Mouse (Mus musculus): ENCODE results near the gene Mettl16. TPM values are rescaled to one million over a fixed set of nuclear protein-coding genes. Genes with fewer than 3 reads are reported as not detected.

Gene Mettl16
- polyA plus RNA-seq, 1 experiment from 2014 or later = 41.1 TPM

DNA sequence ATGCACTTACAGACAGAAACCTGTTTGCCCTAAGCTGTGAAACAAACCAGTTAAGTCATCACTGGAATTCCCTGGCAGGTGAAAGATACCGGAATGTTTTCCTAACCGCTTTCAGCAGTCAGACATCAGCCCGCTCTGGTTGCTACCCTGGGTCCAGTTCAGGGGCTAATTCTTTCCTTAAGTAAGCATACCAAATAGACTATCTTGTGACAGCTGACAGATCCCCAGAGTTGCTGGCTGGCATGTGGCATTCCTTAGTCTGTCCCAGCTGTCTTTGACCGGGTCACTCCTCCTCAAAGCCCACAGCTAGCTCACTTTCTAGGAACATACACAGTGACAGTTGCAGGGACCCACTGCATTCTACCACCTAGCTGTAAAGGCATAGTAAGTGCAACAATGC lies 22.6 kb upstream of the Mettl16 start:
- Histone ChIP-seq H3K9ac (replicated peaks; ENCODE audit: low read length) (no peak overlapping the region), H3K27me3 (ENCODE audit: control insufficient read depth, insufficient read depth, low read length) (no peaks in the 10 kb centered on the region), H3K4me2 (ENCODE audit: low read length) (no peak overlapping the region), H3K36me3 (ENCODE audit: control insufficient read depth, insufficient read depth, low read length) (no peaks in the 10 kb centered on the region), H3K4me3 (replicated peaks; ENCODE audit: low read depth, low read length) (no peak overlapping the region), H3K4me1 (ENCODE audit: control insufficient read depth, insufficient read depth, low read length) (peaks cover 4% of the 10 kb centered on the region; the same call in 1 of the 2 replicates), H3K9me3 (ENCODE audit: control insufficient read depth, low read length) (no peaks in the 10 kb centered on the region), H3K27ac (replicated peaks; ENCODE audit: low read depth, low read length) (no peak overlapping the region)
- ATAC-seq (ENCODE audit: low FRiP score, low TSS enrichment) (no peak), DNase-seq (no peak)
- WGBS = 77% methylated on average over 4 of the region's 4 CpGs

DNA sequence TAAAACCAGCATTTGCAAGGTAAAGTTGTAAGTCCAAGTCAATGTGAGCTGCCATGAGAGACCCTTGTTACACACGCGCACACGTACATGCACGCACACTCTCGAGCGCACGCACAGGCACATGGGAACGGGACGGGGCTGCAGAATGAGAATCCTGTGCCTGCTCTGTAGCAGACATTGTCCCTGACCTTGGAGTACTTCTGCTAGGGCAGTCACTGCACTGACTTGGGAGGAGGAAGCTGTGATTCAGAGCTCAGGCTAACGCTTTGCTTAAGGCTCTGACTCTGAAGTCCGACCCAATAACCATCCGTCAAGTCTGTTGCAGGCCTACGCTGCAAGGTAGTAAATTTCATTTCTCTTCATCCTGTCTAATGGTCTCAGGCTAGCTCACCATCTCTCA lies 21.4 kb upstream of the Mettl16 start:
- Histone ChIP-seq H3K9ac (replicated peaks; ENCODE audit: low read length) (no peak overlapping the region), H3K4me2 (ENCODE audit: low read length) (no peak overlapping the region), H3K9me3 (ENCODE audit: control insufficient read depth, low read length) (no peaks in the 10 kb centered on the region), H3K4me3 (replicated peaks; ENCODE audit: low read depth, low read length) (no peak overlapping the region), H3K4me1 (ENCODE audit: control insufficient read depth, insufficient read depth, low read length) (peaks cover 4% of the 10 kb centered on the region; the same call in 1 of the 2 replicates), H3K36me3 (ENCODE audit: control insufficient read depth, insufficient read depth, low read length) (no peaks in the 10 kb centered on the region), H3K27me3 (ENCODE audit: control insufficient read depth, insufficient read depth, low read length) (no peaks in the 10 kb centered on the region), H3K27ac (replicated peaks; ENCODE audit: low read depth, low read length) (no peak overlapping the region)
- ATAC-seq (ENCODE audit: low FRiP score, low TSS enrichment) (no peak), DNase-seq (no peak)
- WGBS = 94% methylated on average over 13 of the region's 13 CpGs

DNA sequence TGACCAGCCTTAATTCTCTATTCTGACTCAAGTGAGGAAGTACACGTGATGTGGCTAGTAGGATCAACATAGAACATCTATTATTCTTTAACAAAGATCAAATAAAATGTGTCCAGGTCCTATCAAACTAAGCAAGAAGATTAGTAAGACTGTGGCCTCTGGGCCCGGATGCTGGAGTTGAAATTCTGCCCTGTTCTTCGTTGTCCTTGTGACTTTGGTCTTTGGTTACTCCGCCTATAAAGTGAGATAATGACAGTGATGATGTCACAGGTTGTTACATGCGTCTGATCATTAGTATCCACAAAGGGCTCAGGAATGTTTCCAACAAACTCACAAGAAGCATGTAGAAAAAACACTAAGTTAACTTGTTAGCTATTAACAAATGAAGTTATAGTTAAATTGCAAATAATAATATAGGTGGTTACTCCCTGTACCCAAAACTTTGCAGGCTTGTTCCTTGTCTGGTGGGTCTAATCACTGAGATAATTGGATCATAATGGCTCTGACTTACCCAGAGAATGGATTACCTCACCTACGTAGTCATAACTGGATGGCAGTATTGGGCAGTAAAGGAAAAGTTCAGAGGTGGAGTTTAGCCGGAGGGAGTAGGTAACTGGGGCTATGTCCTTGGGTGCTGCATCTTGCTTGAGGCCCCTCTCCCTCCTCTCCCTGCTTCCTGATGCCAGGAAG lies 19.8 kb upstream of the Mettl16 start:
- DNase-seq (no peak), ATAC-seq (ENCODE audit: low FRiP score, low TSS enrichment) (no peak)
- H3K27ac ChIP-seq (replicated peaks; ENCODE audit: low read depth, low read length) = peak overlapping the region; percentile 60
- H3K4me3 ChIP-seq (replicated peaks; ENCODE audit: low read depth, low read length) = no peak overlapping the region
- no peak overlapping the region for H3K9ac ChIP-seq (replicated peaks; ENCODE audit: low read length)
- H3K27me3 ChIP-seq (ENCODE audit: control insufficient read depth, insufficient read depth, low read length) = no peaks in the 10 kb centered on the region
- H3K4me1 ChIP-seq (ENCODE audit: control insufficient read depth, insufficient read depth, low read length) = peaks cover 4% of the 10 kb centered on the region; the same call in 1 of the 2 replicates
- no peaks in the 10 kb centered on the region for H3K36me3 ChIP-seq (ENCODE audit: control insufficient read depth, insufficient read depth, low read length)
- no peaks in the 10 kb centered on the region for H3K9me3 ChIP-seq (ENCODE audit: control insufficient read depth, low read length)
- H3K4me2 ChIP-seq (ENCODE audit: low read length) = no peak overlapping the region
- 82% methylated on average over 7 of the region's 7 CpGs for WGBS

DNA sequence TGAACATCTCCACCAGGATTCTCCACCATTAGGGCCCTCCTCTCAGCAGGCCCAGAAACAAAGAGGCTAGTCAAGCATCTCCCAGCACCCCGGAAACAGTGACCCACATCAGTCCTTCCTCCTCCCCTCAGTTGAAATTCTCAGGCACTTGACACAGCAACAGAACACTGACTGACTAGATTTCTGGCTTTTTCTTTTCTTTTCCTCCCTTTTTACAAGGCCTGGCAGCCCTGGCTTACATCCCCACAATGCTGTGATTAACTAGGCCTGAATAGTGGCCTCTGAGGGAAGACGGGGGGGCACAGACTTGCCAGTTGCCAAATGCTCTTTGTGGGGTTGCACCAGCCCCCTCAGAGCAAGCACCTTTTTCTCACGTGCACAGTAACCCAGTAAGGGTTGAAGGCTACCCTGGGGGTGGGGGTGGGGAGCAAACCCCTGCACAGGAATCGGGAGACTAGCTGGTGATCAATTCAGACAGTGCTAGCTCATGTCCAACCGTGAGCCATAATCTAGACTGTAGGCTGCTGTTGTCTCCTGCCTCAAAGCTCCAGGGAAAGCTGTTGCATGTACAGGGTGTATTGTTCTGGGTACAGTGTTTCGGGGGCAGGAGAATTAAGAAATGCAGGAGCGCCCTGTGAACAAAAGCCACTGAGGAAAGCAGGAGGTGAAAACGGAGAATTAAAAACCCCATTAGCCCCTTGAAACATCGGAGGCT lies 19.1 kb upstream of the Mettl16 start:
- Histone ChIP-seq H3K4me1 (ENCODE audit: control insufficient read depth, insufficient read depth, low read length) (peaks cover 4% of the 10 kb centered on the region; the same call in 1 of the 2 replicates), H3K27me3 (ENCODE audit: control insufficient read depth, insufficient read depth, low read length) (no peaks in the 10 kb centered on the region), H3K36me3 (ENCODE audit: control insufficient read depth, insufficient read depth, low read length) (no peaks in the 10 kb centered on the region), H3K9me3 (ENCODE audit: control insufficient read depth, low read length) (no peaks in the 10 kb centered on the region), H3K9ac (replicated peaks; ENCODE audit: low read length) (no peak overlapping the region), H3K4me2 (ENCODE audit: low read length) (0 out of 2 replicates have a peak overlapping the region, but pooled peaks have one; percentile 3), H3K27ac (replicated peaks; ENCODE audit: low read depth, low read length) (peak overlapping the region; percentile 60), H3K4me3 (replicated peaks; ENCODE audit: low read depth, low read length) (no peak overlapping the region)
- ATAC-seq (ENCODE audit: low FRiP score, low TSS enrichment) (no peak), DNase-seq (peak; percentile 37)
- WGBS = 23% methylated on average over 9 of the region's 9 CpGs

DNA sequence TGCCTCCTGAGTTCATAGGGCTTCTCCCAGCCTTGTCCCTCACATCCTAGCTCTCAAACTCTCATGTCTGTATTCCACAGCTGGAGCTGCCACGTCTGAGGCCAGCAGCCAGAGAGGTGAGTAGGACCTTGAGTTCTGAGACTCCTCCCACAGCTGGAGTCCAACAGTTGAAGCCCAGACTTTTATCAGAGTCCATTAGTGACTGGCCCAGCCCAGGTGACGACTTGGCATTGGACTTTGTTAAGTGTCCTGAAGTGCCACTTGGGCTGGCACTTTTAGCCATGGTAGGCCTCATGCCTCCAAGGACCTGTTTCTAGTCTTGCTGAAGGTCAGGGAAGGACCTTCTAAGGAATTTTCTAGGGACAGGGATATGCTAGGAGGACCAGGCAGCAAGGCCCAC lies 14.0 kb upstream of the Mettl16 start:
- Histone ChIP-seq H3K27ac (replicated peaks; ENCODE audit: low read depth, low read length) (no peak overlapping the region), H3K36me3 (ENCODE audit: control insufficient read depth, insufficient read depth, low read length) (no peaks in the 10 kb centered on the region), H3K4me3 (replicated peaks; ENCODE audit: low read depth, low read length) (no peak overlapping the region), H3K4me2 (ENCODE audit: low read length) (no peak overlapping the region), H3K9me3 (ENCODE audit: control insufficient read depth, low read length) (no peaks in the 10 kb centered on the region), H3K9ac (replicated peaks; ENCODE audit: low read length) (no peak overlapping the region), H3K27me3 (ENCODE audit: control insufficient read depth, insufficient read depth, low read length) (no peaks in the 10 kb centered on the region), H3K4me1 (ENCODE audit: control insufficient read depth, insufficient read depth, low read length) (peaks cover under 1% of the 10 kb centered on the region; the same call in 1 of the 2 replicates)
- no peak for ATAC-seq (ENCODE audit: low FRiP score, low TSS enrichment)
- WGBS = 76% methylated on average over 2 of the region's 2 CpGs
- no peak for DNase-seq

DNA sequence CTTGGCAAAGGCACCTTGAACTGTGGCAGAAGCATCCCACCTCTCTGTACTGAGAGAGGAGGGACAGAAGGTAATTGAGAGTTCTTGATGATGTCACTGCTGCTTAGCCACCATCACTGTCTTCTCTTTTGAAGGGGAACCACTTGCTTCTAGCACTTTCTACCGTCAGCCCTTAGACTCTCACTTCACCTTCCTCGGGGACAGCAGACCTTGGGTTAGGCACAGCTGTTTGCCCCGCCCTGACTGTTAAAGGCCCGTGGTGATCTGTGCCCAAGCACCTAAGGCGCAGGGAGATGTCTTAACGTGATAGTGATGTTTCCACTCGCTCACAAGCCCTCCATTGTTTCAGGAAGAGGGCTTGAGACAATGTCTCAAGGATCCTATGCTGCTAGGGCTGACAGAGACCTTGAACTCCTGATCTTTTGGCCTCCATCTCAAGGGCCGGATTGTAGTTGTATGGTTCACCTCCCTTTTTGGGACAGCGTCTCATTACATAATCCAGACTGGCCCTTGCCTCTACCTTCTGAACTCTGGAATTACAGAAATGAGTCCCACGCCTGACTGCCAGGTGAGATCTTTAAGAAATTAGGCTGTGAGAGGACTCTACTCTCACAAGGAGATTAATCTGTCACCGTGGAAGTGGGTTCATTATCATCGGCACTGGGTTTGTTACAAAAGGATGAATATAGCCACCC lies 9.5 kb upstream of the Mettl16 start:
- Histone ChIP-seq H3K27ac (replicated peaks; ENCODE audit: low read depth, low read length) (no peak overlapping the region), H3K4me2 (ENCODE audit: low read length) (no peak overlapping the region), H3K4me3 (replicated peaks; ENCODE audit: low read depth, low read length) (no peak overlapping the region), H3K27me3 (ENCODE audit: control insufficient read depth, insufficient read depth, low read length) (no peaks in the 10 kb centered on the region), H3K4me1 (ENCODE audit: control insufficient read depth, insufficient read depth, low read length) (no peaks in the 10 kb centered on the region), H3K9me3 (ENCODE audit: control insufficient read depth, low read length) (no peaks in the 10 kb centered on the region), H3K9ac (replicated peaks; ENCODE audit: low read length) (no peak overlapping the region), H3K36me3 (ENCODE audit: control insufficient read depth, insufficient read depth, low read length) (no peaks in the 10 kb centered on the region)
- DNase-seq (no peak), ATAC-seq (ENCODE audit: low FRiP score, low TSS enrichment) (no peak)
- 75% methylated on average over 12 of the region's 12 CpGs for WGBS

DNA sequence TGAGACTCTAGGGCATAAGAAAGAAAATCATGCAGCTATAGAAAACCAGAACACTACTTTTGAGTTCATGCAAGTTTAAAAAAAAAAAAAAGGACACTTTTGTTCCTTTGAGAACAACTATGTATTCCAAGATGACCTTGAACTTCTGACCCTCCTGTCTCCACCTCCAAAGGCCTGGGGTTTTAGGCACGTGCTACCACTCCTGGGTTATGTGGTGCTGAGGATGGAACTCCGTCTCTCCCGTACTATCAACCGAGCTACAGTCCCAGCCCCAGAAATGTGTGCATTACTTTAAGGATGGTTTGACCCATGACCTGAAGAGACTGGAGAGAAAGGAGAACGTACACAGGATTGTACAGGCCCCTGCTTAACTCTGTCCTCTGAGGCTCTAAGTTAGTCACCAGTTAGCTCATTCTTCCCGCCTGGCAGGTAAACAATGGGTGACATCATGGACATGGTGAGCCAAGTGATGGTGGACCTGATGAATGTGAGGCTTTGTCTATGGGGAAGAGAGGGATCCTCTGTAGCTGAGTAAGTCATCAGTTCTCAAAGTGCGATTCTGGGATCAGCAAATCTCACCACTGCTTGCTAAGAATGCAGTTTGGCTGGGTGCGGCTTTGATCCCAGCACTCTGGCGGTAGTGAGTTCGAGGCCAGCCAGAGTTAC lies 6.5 kb upstream of the Mettl16 start:
- H3K27me3 ChIP-seq (ENCODE audit: control insufficient read depth, insufficient read depth, low read length) = no peaks in the 10 kb centered on the region
- H3K27ac ChIP-seq (replicated peaks; ENCODE audit: low read depth, low read length) = no peak overlapping the region
- no peak for ATAC-seq (ENCODE audit: low FRiP score, low TSS enrichment)
- no peaks in the 10 kb centered on the region for H3K4me1 ChIP-seq (ENCODE audit: control insufficient read depth, insufficient read depth, low read length)
- H3K36me3 ChIP-seq (ENCODE audit: control insufficient read depth, insufficient read depth, low read length) = no peaks in the 10 kb centered on the region
- DNase-seq = no peak
- no peak overlapping the region for H3K4me2 ChIP-seq (ENCODE audit: low read length)
- H3K9ac ChIP-seq (replicated peaks; ENCODE audit: low read length) = no peak overlapping the region
- no peak overlapping the region for H3K4me3 ChIP-seq (replicated peaks; ENCODE audit: low read depth, low read length)
- 77% methylated on average over 10 of the region's 10 CpGs for WGBS
- H3K9me3 ChIP-seq (ENCODE audit: control insufficient read depth, low read length) = no peaks in the 10 kb centered on the region

DNA sequence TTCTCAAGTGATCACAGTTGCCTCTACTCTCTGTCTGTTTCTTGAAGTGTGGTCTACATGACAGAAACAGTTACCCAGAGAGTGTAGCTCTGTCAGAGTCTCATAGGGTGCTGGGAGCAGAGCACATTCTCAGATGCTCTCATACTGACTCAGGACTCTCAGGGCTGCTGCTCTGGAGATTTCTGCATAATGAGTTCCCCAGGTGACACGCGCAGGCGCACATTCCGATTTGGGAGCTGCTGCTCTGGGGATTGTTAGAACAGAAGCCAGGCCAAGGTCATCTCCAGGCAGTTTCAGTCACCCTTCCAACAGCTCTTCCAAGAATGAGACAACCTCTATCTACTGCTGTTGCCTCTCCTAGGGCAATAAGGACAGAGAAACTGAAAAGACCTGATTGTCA lies 3.2 kb upstream of the Mettl16 start:
- ATAC-seq (ENCODE audit: low FRiP score, low TSS enrichment) (no peak), DNase-seq (no peak)
- H3K27ac ChIP-seq (replicated peaks; ENCODE audit: low read depth, low read length) = no peak overlapping the region
- no peaks in the 10 kb centered on the region for H3K36me3 ChIP-seq (ENCODE audit: control insufficient read depth, insufficient read depth, low read length)
- H3K4me2 ChIP-seq (ENCODE audit: low read length) = no peak overlapping the region
- peaks cover 16% of the 10 kb centered on the region for H3K4me1 ChIP-seq (ENCODE audit: control insufficient read depth, insufficient read depth, low read length)
- no peaks in the 10 kb centered on the region for H3K27me3 ChIP-seq (ENCODE audit: control insufficient read depth, insufficient read depth, low read length)
- 85% methylated on average over 4 of the region's 4 CpGs for WGBS
- no peak overlapping the region for H3K9ac ChIP-seq (replicated peaks; ENCODE audit: low read length)
- no peak overlapping the region for H3K4me3 ChIP-seq (replicated peaks; ENCODE audit: low read depth, low read length)
- H3K9me3 ChIP-seq (ENCODE audit: control insufficient read depth, low read length) = no peaks in the 10 kb centered on the region
